Mouse (Mus musculus) olfactory bulb, adult 2 months (tissue): ENCODE measurements around the gene Nasp.

Source experiments
- CTCF ChIP-seq: fragments of 200-500 bp; IDR thresholded peaks from 2 replicates; pipeline ENCODE4 v1.5.1; 2012; ENCODE audit warnings: low read depth, mild to moderate bottlenecking, low read length, moderate library complexity; ENCODE audit not compliant: insufficient read depth
- POLR2A ChIP-seq: fragments of 200-500 bp; IDR thresholded peaks from 2 replicates; pipeline ENCODE4 v1.6.1; 2012; ENCODE audit warnings: mild to moderate bottlenecking, low read depth, low read length, moderate library complexity; ENCODE audit not compliant: insufficient read depth

GRCm38 (mm10) chr4:116644326-116644725, 16.6 kb upstream of the Nasp start:
- TF ChIP-seq CTCF (0 out of 2 replicates have a peak, but pooled peaks have one; percentile 19), POLR2A (no peak)
